19 mouse cellular contexts compared by ENCODE assay signal in the genomic region with DNA sequence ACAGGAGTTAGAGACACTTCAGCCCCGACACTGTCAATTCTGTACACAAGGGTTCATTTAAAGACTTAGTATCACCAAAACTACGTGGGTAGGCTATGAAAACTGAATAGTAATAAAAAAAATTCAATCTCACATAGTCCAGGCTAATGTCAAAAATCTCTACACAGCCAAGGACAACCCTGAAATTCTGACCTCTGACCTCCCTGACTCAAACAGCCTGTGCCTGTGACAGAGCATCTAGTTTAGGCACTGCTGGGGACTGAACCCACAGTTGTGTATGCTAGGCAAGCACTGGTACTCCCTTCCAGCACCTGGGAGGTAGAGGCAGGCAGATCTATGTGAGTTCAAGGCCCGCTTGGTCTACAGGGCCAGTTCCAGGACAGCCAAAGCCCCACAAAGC.
"Had no signal": no experiment of that assay in that cellular context is flagged by ENCODE, and none has a peak within 500 bp of the region (broad histone marks: within the 10 kb centered on the region; RNA-seq: fewer than 3 reads in every experiment).

No protein-coding gene starts in this region.

- H3K9me3 ChIP-seq: midbrain, embryonic 10.5 days; midbrain, embryonic 12.5 days; neural tube, embryonic 13.5 days; neural tube, embryonic 15.5 days had no signal

- H3K4me1 ChIP-seq: midbrain, embryonic 10.5 days; midbrain, embryonic 12.5 days; neural tube, embryonic 13.5 days; neural tube, embryonic 15.5 days had no signal

- DNase-seq: lung, adult 18-20 months; lung, embryonic 14.5 days; lung, postnatal 10 days; lung, postnatal 4 days; midbrain, embryonic 14.5 days; retina, postnatal 1 day; right cerebral cortex, adult 18-20 months; right cerebral cortex, postnatal 25 days; right cerebral cortex, postnatal 4 days; spleen, adult 18-20 months; thymus, adult 18-20 months; thymus, postnatal 14 days; thymus, postnatal 36 days had no signal

- H3K4me3 ChIP-seq: midbrain, embryonic 10.5 days; midbrain, embryonic 12.5 days; myocyte; neural tube, embryonic 13.5 days; neural tube, embryonic 15.5 days had no signal

- H3K27ac ChIP-seq: midbrain, embryonic 10.5 days; midbrain, embryonic 12.5 days; neural tube, embryonic 13.5 days; neural tube, embryonic 15.5 days had no signal

- ATAC-seq: midbrain, embryonic 16.5 days had no signal

- H3K9ac ChIP-seq: lung, embryonic 14.5 days; midbrain, embryonic 12.5 days; neural tube, embryonic 13.5 days; neural tube, embryonic 15.5 days had no signal

- H3K4me2 ChIP-seq: lung, embryonic 14.5 days; midbrain, embryonic 12.5 days; neural tube, embryonic 13.5 days; neural tube, embryonic 15.5 days had no signal

- H3K27me3 ChIP-seq: midbrain, embryonic 12.5 days; neural tube, embryonic 13.5 days; neural tube, embryonic 15.5 days had no signal
